Mouse (Mus musculus): ENCODE results near the gene Phlda2. TPM values are rescaled to one million over a fixed set of nuclear protein-coding genes. Genes with fewer than 3 reads are reported as not detected.
"Not testable (repeated sequence)": the region's sequence is repeated elsewhere in the genome, so short reads cannot be mapped to it uniquely, and the experiment has no call there.

Gene Phlda2
- not detected in 3 replicates for total RNA-seq (2017)

- ATAC-seq (replicated peaks; ENCODE audit: insufficient number of reproducible peaks, low FRiP score, low TSS enrichment, poor library complexity, severe bottlenecking) = no peak
These were observed at the start of gene Phlda2 for GRCm38 (mm10) chr7:143502418-143503200. Gene Phlda2, minus strand, starts transcription at chr7:143503150.

- no peak for ATAC-seq (replicated peaks; ENCODE audit: insufficient number of reproducible peaks, low FRiP score, low TSS enrichment, poor library complexity, severe bottlenecking)
These were observed 46.8 kb upstream of the Phlda2 start for GRCm38 (mm10) chr7:143549588-143550220.

DNA sequence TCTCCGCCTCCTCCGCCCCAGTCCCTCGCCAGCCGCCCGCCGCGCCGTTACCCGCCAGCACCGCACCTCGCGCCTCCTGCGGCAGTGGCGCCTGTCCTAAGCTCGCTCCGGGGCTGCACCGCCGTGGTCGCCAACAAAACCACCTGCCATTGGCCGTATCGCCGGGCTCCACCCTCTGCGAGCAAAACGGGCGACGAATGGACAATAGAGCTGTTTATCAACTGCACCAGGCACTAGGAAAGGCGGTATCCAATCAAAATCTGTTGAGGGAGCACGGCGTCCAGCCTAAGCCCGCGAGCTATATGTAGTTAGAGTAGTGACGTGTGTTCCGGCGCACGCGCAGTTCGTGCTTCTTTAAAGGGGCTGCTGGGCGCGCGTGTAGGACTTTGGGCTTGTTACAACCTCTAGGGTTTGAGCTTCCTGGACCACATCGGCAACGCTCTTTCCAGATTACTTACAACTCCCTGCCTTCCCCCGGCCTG is 46.1 kb upstream of the Phlda2 start, which contains the start of gene Nap1l4:
TSS of gene Nap1l4 (minus strand) at position 131 of the 482 bp plus-strand sequence.
- peak; percentile 97 for ATAC-seq (replicated peaks; ENCODE audit: insufficient number of reproducible peaks, low FRiP score, low TSS enrichment, poor library complexity, severe bottlenecking)

DNA sequence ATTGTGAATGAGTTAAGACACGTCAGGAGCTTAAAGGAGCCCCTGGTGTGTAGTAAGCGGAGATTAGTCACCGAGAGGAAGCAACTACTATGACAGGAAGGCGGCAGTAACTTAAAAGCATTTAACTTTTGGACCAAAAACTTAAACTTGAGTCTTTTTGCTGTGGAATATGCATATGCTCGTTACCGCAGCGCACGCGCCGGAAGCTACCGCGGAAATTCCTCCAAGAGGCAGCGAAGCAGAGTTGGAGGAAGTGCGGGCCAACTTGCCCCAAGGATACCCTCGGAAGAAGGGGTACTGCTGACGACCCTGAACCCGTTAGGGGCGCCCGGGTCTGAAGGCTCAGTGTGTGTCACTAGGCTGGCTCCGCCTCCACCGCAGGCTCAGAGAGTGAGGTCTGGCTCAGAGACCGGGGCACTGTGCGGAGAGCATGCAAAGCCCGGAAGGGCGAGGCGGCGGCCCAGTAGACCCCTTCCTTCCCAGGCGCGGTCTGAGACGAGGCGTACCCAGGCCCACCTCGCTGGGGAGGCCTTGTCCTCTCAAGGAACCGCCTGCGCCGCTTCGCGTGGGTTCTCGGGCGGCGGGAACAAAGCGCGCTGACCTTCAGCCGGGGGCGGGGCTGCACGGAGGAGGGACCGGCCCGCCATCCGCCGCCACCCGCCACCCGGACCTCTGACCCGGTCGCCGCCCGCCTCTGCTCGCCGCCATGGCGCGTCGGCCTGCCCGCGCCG is 45.4 kb upstream of the Phlda2 start:
- ATAC-seq (replicated peaks; ENCODE audit: insufficient number of reproducible peaks, low FRiP score, low TSS enrichment, poor library complexity, severe bottlenecking) = peak; percentile 37

DNA sequence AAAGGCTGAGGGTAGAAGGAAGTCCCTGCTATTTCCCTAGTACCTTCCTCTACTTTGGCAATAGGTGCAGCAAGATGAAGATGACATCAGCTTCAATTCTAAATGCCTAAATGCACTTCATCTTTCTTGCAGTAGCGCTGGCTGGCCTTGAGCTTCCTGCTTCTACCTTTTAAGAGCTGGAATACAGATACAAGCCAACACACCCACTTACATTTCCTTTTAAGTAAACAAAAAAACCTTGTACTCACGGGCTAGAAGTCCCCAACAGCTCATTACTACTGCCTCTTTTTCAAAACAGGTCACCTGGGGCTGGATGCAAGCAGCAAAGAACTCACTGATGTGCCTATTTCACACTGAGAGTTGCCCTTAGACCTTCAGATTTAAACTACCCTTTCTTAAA is 43.6 kb upstream of the Phlda2 start:
- no peak for ATAC-seq (replicated peaks; ENCODE audit: insufficient number of reproducible peaks, low FRiP score, low TSS enrichment, poor library complexity, severe bottlenecking)

DNA sequence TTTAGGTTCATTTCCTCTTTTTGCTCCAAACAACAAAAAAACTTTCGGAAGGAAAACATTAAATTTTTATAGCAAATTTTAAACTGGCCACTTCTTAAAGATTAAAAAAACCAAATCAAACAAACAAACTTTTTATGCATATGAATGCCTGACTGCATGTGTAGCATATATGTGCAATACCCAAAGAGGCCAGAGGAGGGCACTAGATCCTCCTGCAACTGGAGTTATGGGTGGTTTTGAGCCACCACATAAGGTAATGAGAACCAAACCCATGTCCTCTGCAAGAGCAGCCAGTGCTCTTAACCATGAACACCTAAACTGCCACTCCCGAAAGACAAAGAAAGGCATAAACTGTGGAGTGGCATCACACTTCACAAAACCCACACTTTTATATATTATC is 41.4 kb upstream of the Phlda2 start:
- no peak for ATAC-seq (replicated peaks; ENCODE audit: insufficient number of reproducible peaks, low FRiP score, low TSS enrichment, poor library complexity, severe bottlenecking)

- ATAC-seq (replicated peaks; ENCODE audit: insufficient number of reproducible peaks, low FRiP score, low TSS enrichment, poor library complexity, severe bottlenecking) = no peak
These were observed 35.7 kb upstream of the Phlda2 start for GRCm38 (mm10) chr7:143538671-143539070.

DNA sequence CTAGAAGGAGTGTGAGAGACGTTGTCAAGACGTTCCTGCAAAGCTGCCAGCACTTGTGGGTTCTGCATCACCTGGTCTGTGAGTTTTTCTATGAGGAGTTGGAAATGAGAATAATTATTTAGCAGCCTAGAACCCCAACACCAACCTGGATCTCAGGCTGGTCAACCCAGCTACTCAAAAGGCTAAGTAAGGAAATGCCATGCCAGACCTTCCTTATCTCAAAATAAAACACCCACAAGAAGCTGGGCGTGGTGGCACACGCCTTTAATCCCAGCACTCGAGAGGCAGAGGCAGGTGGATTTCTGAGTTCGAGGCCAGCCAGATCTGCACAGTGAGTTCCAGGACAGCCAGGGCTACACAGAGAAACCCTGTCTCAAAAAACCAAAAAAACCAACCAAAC is 35.3 kb upstream of the Phlda2 start:
- ATAC-seq (replicated peaks; ENCODE audit: insufficient number of reproducible peaks, low FRiP score, low TSS enrichment, poor library complexity, severe bottlenecking) = not testable (repeated sequence)

GRCm38 (mm10) chr7:143536251-143536650 is 33.3 kb upstream of the Phlda2 start:
- no peak for ATAC-seq (replicated peaks; ENCODE audit: insufficient number of reproducible peaks, low FRiP score, low TSS enrichment, poor library complexity, severe bottlenecking)

DNA sequence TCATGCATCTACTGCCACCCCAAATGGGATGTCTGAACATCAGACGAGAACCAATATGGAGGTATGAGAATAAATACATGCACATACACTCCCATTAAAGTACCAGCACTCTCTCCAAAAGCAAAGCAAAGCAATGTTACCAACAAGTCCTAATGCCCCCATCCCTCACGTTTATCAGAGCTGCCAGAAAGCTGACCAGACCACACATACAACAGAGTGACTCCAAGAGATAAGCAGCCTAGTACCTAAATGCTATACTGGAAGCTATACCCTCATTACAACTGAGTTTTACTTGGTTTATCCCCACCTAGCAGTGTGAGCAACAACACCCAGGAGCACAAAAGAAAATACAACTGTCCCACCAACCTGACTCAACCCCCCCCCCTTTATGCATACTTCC is 30.3 kb upstream of the Phlda2 start:
- ATAC-seq (replicated peaks; ENCODE audit: insufficient number of reproducible peaks, low FRiP score, low TSS enrichment, poor library complexity, severe bottlenecking) = no peak

- ATAC-seq (replicated peaks; ENCODE audit: insufficient number of reproducible peaks, low FRiP score, low TSS enrichment, poor library complexity, severe bottlenecking) = no peak
These were observed 29.5 kb upstream of the Phlda2 start for GRCm38 (mm10) chr7:143532410-143532809.

DNA sequence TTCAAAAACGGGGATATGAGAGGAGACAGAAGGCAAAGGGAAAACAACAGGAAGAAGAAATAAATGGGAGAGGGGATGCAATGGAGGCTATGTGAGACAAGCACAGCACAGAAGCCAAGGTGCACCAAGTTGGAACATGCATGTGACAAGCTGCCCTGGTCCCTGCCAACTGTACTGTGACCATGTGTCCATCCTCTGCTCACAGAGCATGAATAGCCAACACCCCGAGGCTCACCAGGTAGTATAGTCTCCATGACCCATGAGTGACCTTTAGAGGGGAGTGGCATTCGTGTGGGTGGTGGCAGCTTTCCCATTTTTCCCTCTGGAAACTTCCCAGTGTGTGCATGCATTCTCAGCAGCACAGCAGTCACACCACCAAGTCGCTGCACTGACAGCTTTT is 16.4 kb upstream of the Phlda2 start:
- no peak for ATAC-seq (replicated peaks; ENCODE audit: insufficient number of reproducible peaks, low FRiP score, low TSS enrichment, poor library complexity, severe bottlenecking)

DNA sequence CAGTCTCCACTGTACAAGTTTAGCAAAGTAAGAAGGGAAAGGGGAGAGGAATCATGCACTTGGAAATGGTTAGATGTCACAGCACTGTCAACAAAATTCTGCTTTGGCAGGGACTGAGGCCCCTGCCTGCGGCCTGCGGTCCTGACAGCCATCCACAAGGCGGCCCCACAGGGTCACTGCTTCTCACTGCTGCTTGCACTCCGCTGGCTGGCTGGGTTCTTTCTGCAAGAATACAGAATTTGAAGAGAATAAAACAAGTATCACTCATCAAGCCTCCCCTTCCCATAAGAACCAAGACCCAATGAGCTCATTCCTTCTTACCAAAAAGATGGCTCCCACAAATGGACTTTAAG is 11.4 kb upstream of the Phlda2 start:
- no peak for ATAC-seq (replicated peaks; ENCODE audit: insufficient number of reproducible peaks, low FRiP score, low TSS enrichment, poor library complexity, severe bottlenecking)

DNA sequence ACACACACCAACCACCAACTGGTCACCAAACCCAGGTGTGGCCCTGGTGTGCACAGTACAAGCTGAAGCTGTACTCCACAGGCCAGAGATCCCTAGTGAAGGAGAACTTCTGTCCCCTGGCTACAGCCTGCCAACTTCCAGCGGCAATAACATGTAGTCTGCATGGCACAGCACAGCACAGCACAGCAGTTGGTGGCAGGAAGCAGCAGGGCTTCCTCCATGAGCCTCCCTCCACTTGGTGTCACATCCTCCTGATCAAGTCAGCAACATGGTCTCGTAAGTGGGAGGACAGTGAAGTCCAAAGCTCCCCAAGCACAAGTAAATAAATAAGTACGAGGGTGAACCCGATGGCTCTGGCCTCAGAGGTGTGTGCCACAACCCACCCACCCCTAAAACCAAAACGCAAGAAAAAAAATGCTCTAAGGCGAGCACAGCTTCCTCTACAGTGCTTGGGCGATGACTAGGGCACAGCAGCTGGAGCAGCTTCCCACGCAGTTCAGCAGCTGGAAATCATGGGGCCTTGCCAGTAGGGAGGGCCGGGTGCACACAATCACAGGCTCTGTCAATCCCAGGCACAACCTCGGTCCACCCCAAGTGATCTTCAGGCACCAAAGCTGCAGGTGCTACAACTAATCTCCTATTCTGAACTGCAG is 10.9 kb upstream of the Phlda2 start:
- no peak for ATAC-seq (replicated peaks; ENCODE audit: insufficient number of reproducible peaks, low FRiP score, low TSS enrichment, poor library complexity, severe bottlenecking)

- ATAC-seq (replicated peaks; ENCODE audit: insufficient number of reproducible peaks, low FRiP score, low TSS enrichment, poor library complexity, severe bottlenecking) = no peak
These were observed 8.4 kb upstream of the Phlda2 start for GRCm38 (mm10) chr7:143511335-143511712.

DNA sequence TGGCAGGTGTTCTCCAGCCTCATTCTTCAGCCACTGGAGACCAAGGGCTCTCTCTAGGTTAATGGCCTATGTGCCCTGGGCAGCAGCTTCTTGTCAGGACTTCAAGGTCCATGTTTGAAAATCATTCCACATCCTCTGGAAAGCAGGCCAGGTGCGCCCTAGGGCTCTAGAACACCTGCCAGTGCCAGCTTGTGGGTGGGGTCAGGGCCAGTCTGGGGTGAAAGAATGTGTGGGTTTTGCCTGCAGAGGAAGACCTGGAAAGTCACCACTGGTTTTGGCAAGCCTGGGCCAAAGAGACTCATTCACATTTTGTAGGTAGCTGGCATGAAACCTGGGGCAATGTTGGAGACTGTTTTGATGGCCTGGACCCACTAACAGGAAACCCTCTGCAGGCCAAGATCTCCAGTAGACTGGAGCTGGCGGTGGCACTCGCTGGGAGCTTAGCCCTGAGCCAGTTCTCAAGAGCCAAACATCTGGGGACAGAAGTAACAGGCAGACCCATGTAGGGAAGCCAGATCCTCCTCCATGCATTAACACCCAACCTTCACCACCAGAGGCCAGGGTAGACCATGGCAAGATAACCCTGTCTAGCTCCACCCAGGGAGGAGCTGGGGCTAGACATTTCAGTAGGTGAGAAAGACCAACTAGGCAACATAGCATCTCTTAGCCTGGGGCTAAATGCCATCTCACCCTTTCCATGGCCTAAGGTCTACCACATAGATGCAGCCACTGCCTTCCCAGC is 7.8 kb upstream of the Phlda2 start:
- ATAC-seq (replicated peaks; ENCODE audit: insufficient number of reproducible peaks, low FRiP score, low TSS enrichment, poor library complexity, severe bottlenecking) = no peak

- ATAC-seq (replicated peaks; ENCODE audit: insufficient number of reproducible peaks, low FRiP score, low TSS enrichment, poor library complexity, severe bottlenecking) = no peak
These were observed 6.6 kb upstream of the Phlda2 start for GRCm38 (mm10) chr7:143509566-143509965.

DNA sequence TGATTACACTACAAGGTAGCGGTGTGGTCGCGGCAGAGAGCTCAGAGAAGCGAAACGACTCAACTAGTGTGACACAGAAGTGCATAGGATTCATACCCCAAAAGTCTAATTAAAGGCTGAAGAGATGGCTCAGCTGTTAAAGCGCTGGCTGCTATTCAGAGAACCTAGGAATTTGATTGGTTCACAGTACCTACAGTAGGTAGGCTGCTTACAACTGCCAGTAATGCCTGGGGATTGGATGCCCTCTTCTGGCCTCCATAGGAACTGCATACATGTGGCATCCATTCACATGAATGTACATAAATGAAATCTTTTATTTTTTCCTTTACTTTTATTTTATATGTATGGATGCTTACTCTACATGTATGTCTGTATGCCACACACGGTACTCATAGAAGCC is 3.7 kb upstream of the Phlda2 start:
- no peak; the same call in 1 of the 2 replicates for ATAC-seq (replicated peaks; ENCODE audit: insufficient number of reproducible peaks, low FRiP score, low TSS enrichment, poor library complexity, severe bottlenecking)
